ENCODE assay signal across 8 mouse cellular contexts in the genomic region with DNA sequence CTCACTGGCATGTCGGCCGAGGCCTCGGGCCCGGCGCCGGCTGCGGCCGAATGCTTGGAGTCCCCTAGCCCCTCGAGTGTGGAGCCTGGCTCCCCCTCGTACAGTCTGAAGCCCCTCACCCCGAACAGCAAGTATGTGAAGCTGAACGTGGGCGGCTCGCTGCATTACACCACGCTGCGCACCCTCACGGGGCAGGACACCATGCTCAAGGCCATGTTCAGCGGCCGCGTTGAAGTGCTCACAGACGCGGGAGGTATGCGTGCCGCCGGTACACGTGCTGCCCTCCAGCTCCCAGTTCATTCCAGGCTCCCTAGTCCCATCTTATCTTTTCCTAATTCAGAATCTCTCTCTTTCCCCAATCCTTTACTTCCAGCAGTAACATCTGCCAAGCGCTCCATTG. TPM values are rescaled to one million over a fixed set of nuclear protein-coding genes. Genes with fewer than 3 reads are reported as not detected.
DNase-seq lines count a peak whose midpoint lies in the region; ATAC-seq lines count a peak whose summit lies in the region.

No protein-coding gene starts in this region.

- WGBS in heart, embryonic 15.5 days = 0% methylated on average over 27 of the region's 27 CpGs
- WGBS in forebrain, embryonic 14.5 days = under 1% methylated on average over 27 of the region's 27 CpGs
- WGBS in liver, embryonic 13.5 days (ENCODE audit: insufficient replicate concordance) = 1% methylated on average over 27 of the region's 27 CpGs
- under 1% methylated on average over 27 of the region's 27 CpGs for WGBS in stomach, embryonic 15.5 days

- H3K4me1 ChIP-seq in heart, embryonic 15.5 days (replicated peaks) = peaks cover 10% of the 10 kb centered on the region
- peaks cover 9% of the 10 kb centered on the region for H3K4me1 ChIP-seq in forebrain, embryonic 14.5 days (ENCODE audit: control insufficient read depth, insufficient read depth, low read length)
- peaks cover 56% of the 10 kb centered on the region for H3K4me1 ChIP-seq in liver, embryonic 13.5 days (replicated peaks)
- no peaks in the 10 kb centered on the region for H3K4me1 ChIP-seq in stomach, embryonic 15.5 days

- no peaks in the 10 kb centered on the region for H3K27me3 ChIP-seq in heart, embryonic 15.5 days
- H3K27me3 ChIP-seq in forebrain, embryonic 14.5 days (replicated peaks; ENCODE audit: control insufficient read depth, insufficient read depth, low read length) = no peaks in the 10 kb centered on the region
- H3K27me3 ChIP-seq in liver, embryonic 13.5 days = no peaks in the 10 kb centered on the region
- H3K27me3 ChIP-seq in stomach, embryonic 15.5 days (replicated peaks) = no peaks in the 10 kb centered on the region

- H3K4me2 ChIP-seq in heart, embryonic 15.5 days = peak overlapping the region; percentile 97
- H3K4me2 ChIP-seq in forebrain, embryonic 14.5 days (ENCODE audit: low read length) = peak overlapping the region; percentile 89
- peak overlapping the region; percentile 100 for H3K4me2 ChIP-seq in liver, embryonic 13.5 days
- H3K4me2 ChIP-seq in stomach, embryonic 15.5 days = peak overlapping the region; percentile 78

- H3K9me3 ChIP-seq in heart, embryonic 15.5 days (replicated peaks) = no peaks in the 10 kb centered on the region
- no peaks in the 10 kb centered on the region for H3K9me3 ChIP-seq in forebrain, embryonic 14.5 days (replicated peaks; ENCODE audit: control insufficient read depth, low read length)
- no peaks in the 10 kb centered on the region for H3K9me3 ChIP-seq in liver, embryonic 13.5 days (replicated peaks)
- no peaks in the 10 kb centered on the region for H3K9me3 ChIP-seq in stomach, embryonic 15.5 days

- DNase-seq in heart, postnatal 4 days = no peak
- DNase-seq in forebrain, embryonic 14.5 days (ENCODE audit: low spot score) = no peak
- no peak for DNase-seq in liver, embryonic 13.5 days
- DNase-seq in spleen, adult 12 weeks (ENCODE audit: low spot score) = no peak
- DNase-seq in layer of hippocampus, postnatal 14 days (ENCODE audit: low spot score in 2 of 2) = no peak

- peak overlapping the region; percentile 93 for H3K4me3 ChIP-seq in heart, embryonic 15.5 days
- peak overlapping the region; percentile 86 for H3K4me3 ChIP-seq in forebrain, embryonic 14.5 days (ENCODE audit: low read depth, low read length)
- H3K4me3 ChIP-seq in liver, embryonic 13.5 days (replicated peaks) = peak overlapping the region; percentile 90
- H3K4me3 ChIP-seq in stomach, embryonic 15.5 days (replicated peaks) = peak overlapping the region; percentile 80

- peak; percentile 45 for ATAC-seq in heart, embryonic 15.5 days (replicated peaks; ENCODE audit: insufficient number of reproducible peaks, insufficient read depth, low FRiP score, low read depth)
- peak; percentile 22 for ATAC-seq in activated CD4-positive, CD25-positive, alpha-beta regulatory T cell, adult 4 months
- ATAC-seq in forebrain, embryonic 14.5 days = peak; percentile 79
- ATAC-seq in liver, embryonic 13.5 days (ENCODE audit: low read depth) = peak; percentile 50
- no peak; the same call in none of the 2 replicates for ATAC-seq in stomach, embryonic 15.5 days (ENCODE audit: insufficient read depth, low FRiP score, low read depth)

- H3K36me3 ChIP-seq in heart, embryonic 15.5 days = peaks cover 9% of the 10 kb centered on the region
- peaks cover 20% of the 10 kb centered on the region for H3K36me3 ChIP-seq in forebrain, embryonic 14.5 days (ENCODE audit: control insufficient read depth, insufficient read depth, low read length)
- H3K36me3 ChIP-seq in liver, embryonic 13.5 days = peaks cover 25% of the 10 kb centered on the region; the same call in 1 of the 2 replicates
- 0 out of 2 replicates have a peak, but pooled peaks cover 8% of the 10 kb centered on the region for H3K36me3 ChIP-seq in stomach, embryonic 15.5 days

- peak overlapping the region; percentile 94 for H3K9ac ChIP-seq in heart, embryonic 15.5 days
- H3K9ac ChIP-seq in forebrain, embryonic 14.5 days (ENCODE audit: low read length) = peak overlapping the region; percentile 84
- H3K9ac ChIP-seq in liver, embryonic 13.5 days = peak overlapping the region; percentile 96
- H3K9ac ChIP-seq in stomach, embryonic 15.5 days = peak overlapping the region; percentile 72

- peak overlapping the region; percentile 77 for H3K27ac ChIP-seq in heart, embryonic 15.5 days
- peak overlapping the region; percentile 60; the same call in 1 of the 2 replicates for H3K27ac ChIP-seq in forebrain, embryonic 14.5 days (ENCODE audit: low read depth, low read length)
- peak overlapping the region; percentile 84 for H3K27ac ChIP-seq in liver, embryonic 13.5 days
- peak overlapping the region; percentile 71 for H3K27ac ChIP-seq in stomach, embryonic 15.5 days

RNA-seq across cellular contexts. Expression of gene Kctd13, which starts 0.4 kb away (rescaled TPM):
- 12.3 and 14.8 TPM in 2 replicates for polyA plus RNA-seq in heart, embryonic 15.5 days (2015; fragmentation: Nextera tagmentation; extraction: Ambion mirVana)
- 10 to 100 TPM; 10.4 to 10.7 TPM for total RNA-seq in heart, postnatal 4 days (2021)
- 1 to 10 TPM; 7.7 to 8.4 TPM for polyA plus RNA-seq in activated CD4-positive, CD25-positive, alpha-beta regulatory T cell, adult 4 months (2017; shearing (Covaris generic))
- 69.3 and 89.2 TPM in 2 replicates for polyA plus RNA-seq in forebrain, embryonic 14.5 days (2014; fragmentation: Nextera tagmentation; extraction: Ambion mirVana)
- polyA plus RNA-seq in liver, embryonic 13.5 days (2015; fragmentation: Nextera tagmentation; extraction: Ambion mirVana) = 6.2 and 6.9 TPM in 2 replicates
- 15.0 and 15.1 TPM in 2 replicates for polyA plus RNA-seq in stomach, embryonic 15.5 days (2015; fragmentation: Nextera tagmentation; extraction: Ambion mirVana)
- total RNA-seq in layer of hippocampus, postnatal 14 days (2021) = 100 to 1,000 TPM; 140 to 145 TPM

RNA-seq across cellular contexts. Expression of gene Tmem219, which starts 6.3 kb away (rescaled TPM):
- polyA plus RNA-seq in heart, embryonic 15.5 days (2015; fragmentation: Nextera tagmentation; extraction: Ambion mirVana) = 19.2 and 23.0 TPM in 2 replicates
- 10 to 100 TPM; 12.9 to 14.7 TPM for total RNA-seq in heart, postnatal 4 days (2021)
- 10 to 100 TPM; 43.7 to 56.1 TPM for polyA plus RNA-seq in activated CD4-positive, CD25-positive, alpha-beta regulatory T cell, adult 4 months (2017; shearing (Covaris generic))
- polyA plus RNA-seq in forebrain, embryonic 14.5 days (2014; fragmentation: Nextera tagmentation; extraction: Ambion mirVana) = 34.3 and 44.9 TPM in 2 replicates
- polyA plus RNA-seq in liver, embryonic 13.5 days (2015; fragmentation: Nextera tagmentation; extraction: Ambion mirVana) = 16.1 and 16.5 TPM in 2 replicates
- polyA plus RNA-seq in stomach, embryonic 15.5 days (2015; fragmentation: Nextera tagmentation; extraction: Ambion mirVana) = 32.0 and 33.4 TPM in 2 replicates
- 10 to 100 TPM; 25.2 to 27.5 TPM for total RNA-seq in layer of hippocampus, postnatal 14 days (2021)

RNA-seq across cellular contexts. Expression of gene Asphd1, which starts 20.3 kb away (rescaled TPM):
- polyA plus RNA-seq in heart, embryonic 15.5 days (2015; fragmentation: Nextera tagmentation; extraction: Ambion mirVana) = 0.08 and 0.20 TPM in 2 replicates
- under 1 TPM in 1 of 2 experiments, not detected in 1; 0.36 TPM for total RNA-seq in heart, postnatal 4 days (2021)
- polyA plus RNA-seq in activated CD4-positive, CD25-positive, alpha-beta regulatory T cell, adult 4 months (2017; shearing (Covaris generic)) = under 1 TPM in 1 of 2 experiments, not detected in 1; 0.46 TPM
- polyA plus RNA-seq in forebrain, embryonic 14.5 days (2014; fragmentation: Nextera tagmentation; extraction: Ambion mirVana) = 4.4 and 6.0 TPM in 2 replicates
- polyA plus RNA-seq in liver, embryonic 13.5 days (2015; fragmentation: Nextera tagmentation; extraction: Ambion mirVana) = not detected in 2 replicates
- polyA plus RNA-seq in stomach, embryonic 15.5 days (2015; fragmentation: Nextera tagmentation; extraction: Ambion mirVana) = 0.37 and 0.44 TPM in 2 replicates
- total RNA-seq in layer of hippocampus, postnatal 14 days (2021) = 10 to 100 TPM; 35.2 to 38.6 TPM

RNA-seq across cellular contexts. Expression of gene Sez6l2, which starts 21.3 kb away (rescaled TPM):
- 0.65 and 0.83 TPM in 2 replicates for polyA plus RNA-seq in heart, embryonic 15.5 days (2015; fragmentation: Nextera tagmentation; extraction: Ambion mirVana)
- total RNA-seq in heart, postnatal 4 days (2021) = 10 to 100 TPM; 18.6 to 21.2 TPM
- polyA plus RNA-seq in activated CD4-positive, CD25-positive, alpha-beta regulatory T cell, adult 4 months (2017; shearing (Covaris generic)) = under 1 TPM; 0.17 to 0.58 TPM
- 33.8 and 34.6 TPM in 2 replicates for polyA plus RNA-seq in forebrain, embryonic 14.5 days (2014; fragmentation: Nextera tagmentation; extraction: Ambion mirVana)
- polyA plus RNA-seq in liver, embryonic 13.5 days (2015; fragmentation: Nextera tagmentation; extraction: Ambion mirVana) = 0.06 and 0.09 TPM in 2 replicates
- 1.5 and 2.3 TPM in 2 replicates for polyA plus RNA-seq in stomach, embryonic 15.5 days (2015; fragmentation: Nextera tagmentation; extraction: Ambion mirVana)
- total RNA-seq in layer of hippocampus, postnatal 14 days (2021) = 100 to 1,000 TPM; 316 to 335 TPM

RNA-seq across cellular contexts. Expression of gene Taok2, which starts 44.5 kb away (rescaled TPM):
- polyA plus RNA-seq in heart, embryonic 15.5 days (2015; fragmentation: Nextera tagmentation; extraction: Ambion mirVana) = 29.0 and 36.4 TPM in 2 replicates
- total RNA-seq in heart, postnatal 4 days (2021) = 10 to 100 TPM; 65.0 to 66.5 TPM
- polyA plus RNA-seq in activated CD4-positive, CD25-positive, alpha-beta regulatory T cell, adult 4 months (2017; shearing (Covaris generic)) = 10 to 100 TPM; 16.8 to 19.5 TPM
- polyA plus RNA-seq in forebrain, embryonic 14.5 days (2014; fragmentation: Nextera tagmentation; extraction: Ambion mirVana) = 25.9 and 31.0 TPM in 2 replicates
- 11.6 and 12.9 TPM in 2 replicates for polyA plus RNA-seq in liver, embryonic 13.5 days (2015; fragmentation: Nextera tagmentation; extraction: Ambion mirVana)
- polyA plus RNA-seq in stomach, embryonic 15.5 days (2015; fragmentation: Nextera tagmentation; extraction: Ambion mirVana) = 38.3 and 40.1 TPM in 2 replicates
- 100 to 1,000 TPM; 141 to 147 TPM for total RNA-seq in layer of hippocampus, postnatal 14 days (2021)
